Comparison of ENCODE assay signal across 21 mouse cellular contexts in genomic region chr3:107420156-107420555, GRCm38 (mm10). TPM values are rescaled to one million over a fixed set of nuclear protein-coding genes. Genes with fewer than 3 reads are reported as not detected.
DNase-seq lines count a peak whose midpoint lies in the region; ATAC-seq and TF ChIP-seq lines count a peak whose summit lies in the region.
"Had no signal": no experiment of that assay in that cellular context is flagged by ENCODE, and none has a peak within 500 bp of the region (broad histone marks: within the 10 kb centered on the region; RNA-seq: fewer than 3 reads in every experiment).

No protein-coding gene starts in this region.

- no peaks in the 10 kb centered on the region for H3K36me3 ChIP-seq in midbrain, embryonic 11.5 days (ENCODE audit: control insufficient read depth, insufficient read depth, low read length)
- no peaks in the 10 kb centered on the region for H3K36me3 ChIP-seq in midbrain, postnatal 0 days (ENCODE audit: insufficient read depth, low read length)
- H3K36me3 ChIP-seq: embryonic facial prominence, embryonic 15.5 days; forebrain, embryonic 10.5 days; forebrain, embryonic 15.5 days; heart, embryonic 13.5 days; hindbrain, embryonic 13.5 days had no signal

- no peaks in the 10 kb centered on the region for H3K27me3 ChIP-seq in midbrain, embryonic 11.5 days (ENCODE audit: control insufficient read depth, insufficient read depth, low read length)
- H3K27me3 ChIP-seq in midbrain, postnatal 0 days (ENCODE audit: insufficient read depth, low read length), result no peaks in the 10 kb centered on the region
- H3K27me3 ChIP-seq: embryonic facial prominence, embryonic 15.5 days; forebrain, embryonic 15.5 days; heart, embryonic 13.5 days; hindbrain, embryonic 13.5 days had no signal

- no peak overlapping the region for H3K27ac ChIP-seq in midbrain, embryonic 11.5 days (ENCODE audit: low read depth, low read length)
- no peak overlapping the region for H3K27ac ChIP-seq in midbrain, postnatal 0 days (ENCODE audit: low read depth, low read length)
- H3K27ac ChIP-seq: embryonic facial prominence, embryonic 15.5 days; forebrain, embryonic 10.5 days; forebrain, embryonic 15.5 days; heart, embryonic 13.5 days; hindbrain, embryonic 13.5 days had no signal

- TF ChIP-seq CTCF in midbrain, postnatal 0 days (IDR thresholded peaks at IDR 0.05), result no peak

- H3K4me1 ChIP-seq in midbrain, embryonic 11.5 days (ENCODE audit: control insufficient read depth, insufficient read depth, low read length), result no peaks in the 10 kb centered on the region
- H3K4me1 ChIP-seq in midbrain, postnatal 0 days (ENCODE audit: insufficient read depth, low read length), result no peaks in the 10 kb centered on the region; the same call in 1 of the 2 replicates
- H3K4me1 ChIP-seq: embryonic facial prominence, embryonic 15.5 days; forebrain, embryonic 10.5 days; forebrain, embryonic 15.5 days; heart, embryonic 13.5 days; hindbrain, embryonic 13.5 days had no signal

- no peak overlapping the region for H3K4me3 ChIP-seq in midbrain, embryonic 11.5 days (ENCODE audit: low read depth, low read length)
- H3K4me3 ChIP-seq in midbrain, postnatal 0 days (ENCODE audit: low read depth, low read length), result no peak overlapping the region
- H3K4me3 ChIP-seq: embryonic facial prominence, embryonic 15.5 days; erythroblast, embryonic 14.5 days; forebrain, embryonic 10.5 days; forebrain, embryonic 15.5 days; heart, embryonic 13.5 days; hindbrain, embryonic 13.5 days had no signal

- 62% methylated on average over 2 of the region's 2 CpGs for WGBS in midbrain, embryonic 11.5 days
- 73% methylated on average over 2 of the region's 2 CpGs for WGBS in midbrain, postnatal 0 days

- peak; percentile 78 for DNase-seq in midbrain, embryonic 11.5 days (ENCODE audit: low spot score, missing footprints)
- DNase-seq in midbrain, postnatal 0 days (ENCODE audit: low spot score), result no peak
- DNase-seq in embryo, embryonic 11 days, result peak; percentile 39
- DNase-seq in forelimb bud, embryonic 11.5 days (ENCODE audit: low read depth, low spot score), result peak; percentile 45
- DNase-seq in mesoderm, embryonic 11.5 days (ENCODE audit: low read depth, low spot score), result peak; percentile 66
- no peak for DNase-seq in right cerebral cortex, adult 2 months (ENCODE audit: low spot score in 2 of 2)
- no peak for DNase-seq in lung, postnatal 14 days
- no peak for DNase-seq in right cerebral cortex, postnatal 4 days
- DNase-seq: adrenal gland, adult 8-10 months; adrenal gland, postnatal 36 days; cerebellum, adult 2 months; cerebellum, postnatal 10 days; gastrocnemius, postnatal 14 days; heart, postnatal 36 days had no signal

- no peaks in the 10 kb centered on the region for H3K9me3 ChIP-seq in midbrain, embryonic 11.5 days (ENCODE audit: control insufficient read depth, low read length)
- no peaks in the 10 kb centered on the region for H3K9me3 ChIP-seq in midbrain, postnatal 0 days (ENCODE audit: low read length)
- H3K9me3 ChIP-seq: embryonic facial prominence, embryonic 15.5 days; forebrain, embryonic 10.5 days; forebrain, embryonic 15.5 days; heart, embryonic 13.5 days; hindbrain, embryonic 13.5 days had no signal

- H3K4me2 ChIP-seq in midbrain, embryonic 11.5 days, result no peak overlapping the region
- no peak overlapping the region for H3K4me2 ChIP-seq in midbrain, postnatal 0 days (ENCODE audit: low read depth, low read length, poor library complexity, severe bottlenecking)
- H3K4me2 ChIP-seq: embryonic facial prominence, embryonic 15.5 days; forebrain, embryonic 15.5 days; heart, embryonic 13.5 days; hindbrain, embryonic 13.5 days had no signal

- no peak overlapping the region for H3K9ac ChIP-seq in midbrain, embryonic 11.5 days (ENCODE audit: low read length)
- H3K9ac ChIP-seq in midbrain, postnatal 0 days (replicated peaks; ENCODE audit: low read length, poor library complexity, severe bottlenecking), result no peak overlapping the region
- H3K9ac ChIP-seq: embryonic facial prominence, embryonic 15.5 days; forebrain, embryonic 15.5 days; heart, embryonic 13.5 days; hindbrain, embryonic 13.5 days had no signal

- ATAC-seq in midbrain, embryonic 11.5 days (ENCODE audit: low FRiP score), result no peak
- ATAC-seq in midbrain, postnatal 0 days (ENCODE audit: low FRiP score), result no peak
- ATAC-seq: forebrain, embryonic 15.5 days; inflammation-experienced regulatory T-cells, adult 6 months had no signal

RNA-seq across cellular contexts. Expression of gene Kcnc4, which starts 39.2 kb away (rescaled TPM):
- polyA plus RNA-seq in midbrain, embryonic 11.5 days (2014; fragmentation: Nextera tagmentation; extraction: Ambion mirVana), result 0.03 and 0.04 TPM in 2 replicates
- 41.3 and 46.8 TPM in 2 replicates for total RNA-seq in midbrain, postnatal 0 days (2014; rRNA removed)
- polyA plus RNA-seq in midbrain, postnatal 0 days (2015; fragmentation: Nextera tagmentation; extraction: Ambion mirVana), result 16.0 and 17.2 TPM in 2 replicates
- polyA plus RNA-seq: erythroblast, embryonic 14.5 days; forebrain, embryonic 10.5 days; inflammation-experienced regulatory T-cells, adult 6 months had no signal

Comparison
In these comparisons a context has a peak if more than half of its experiments do, and no peak if none do; other contexts are left out.
1. DNase-seq: peak in midbrain, embryonic 11.5 days (single experiment), embryo, embryonic 11 days (single experiment), forelimb bud, embryonic 11.5 days (single experiment) and mesoderm, embryonic 11.5 days (single experiment); none in midbrain, postnatal 0 days (single experiment), right cerebral cortex, adult 2 months (0 of 2), lung, postnatal 14 days (single experiment) and right cerebral cortex, postnatal 4 days (single experiment).
2. RNA of gene Kcnc4, which starts 39.2 kb away (polyA plus RNA-seq): 16.0 to 17.2 TPM in midbrain, postnatal 0 days; 0.03 to 0.04 TPM in midbrain, embryonic 11.5 days; every median in the first group is over 10 times any median in the second.